Mouse (Mus musculus): ENCODE data around the gene Hsd3b5. TPM values are rescaled to one million over a fixed set of nuclear protein-coding genes. Genes with fewer than 3 reads are reported as not detected.
"Not testable (repeated sequence)": the region's sequence is repeated elsewhere in the genome, so short reads cannot be mapped to it uniquely, and the experiment has no call there.

Gene Hsd3b5
- polyA plus RNA-seq (2016; fragmentation: Nextera tagmentation; extraction: Ambion mirVana), result not detected in 2 replicates

- H3K27ac ChIP-seq, result no peak within 1 kb of the TSS
- H3K4me3 ChIP-seq, result no peak within 1 kb of the TSS
- DNase-seq (ENCODE audit: low spot score), result no peak
- H3K9me3 ChIP-seq, result no peaks in the 10 kb centered on the region
- no peaks in the 10 kb centered on the region for H3K27me3 ChIP-seq (ENCODE audit: insufficient read depth, poor library complexity, severe bottlenecking)
- H3K4me1 ChIP-seq, result no peaks in the 10 kb centered on the region
- no peaks in the 10 kb centered on the region for H3K36me3 ChIP-seq
These were observed at the start of gene Hsd3b5 for GRCm38 (mm10) chr3:98630152-98630551. Hsd3b5 (minus strand) TSS chr3:98630252.

- DNase-seq (ENCODE audit: low spot score), result no peak
- H3K9me3 ChIP-seq, result no peaks in the 10 kb centered on the region
- no peak overlapping the region for H3K4me3 ChIP-seq
- H3K36me3 ChIP-seq, result no peaks in the 10 kb centered on the region
- no peak overlapping the region for H3K27ac ChIP-seq
- WGBS, result 86% methylated on average over 1 of the region's 1 CpGs
- H3K27me3 ChIP-seq (ENCODE audit: insufficient read depth, poor library complexity, severe bottlenecking), result no peaks in the 10 kb centered on the region
- H3K4me1 ChIP-seq, result no peaks in the 10 kb centered on the region
These were observed 5.1 kb upstream of the Hsd3b5 start for GRCm38 (mm10) chr3:98635145-98635544.

GRCm38 (mm10) chr3:98629633-98630032 lies 419 bp downstream of the Hsd3b5 start:
- Histone ChIP-seq H3K36me3 (no peaks in the 10 kb centered on the region), H3K9me3 (no peaks in the 10 kb centered on the region), H3K27me3 (ENCODE audit: insufficient read depth, poor library complexity, severe bottlenecking) (no peaks in the 10 kb centered on the region), H3K27ac (no peak overlapping the region), H3K4me3 (no peak overlapping the region), H3K4me1 (no peaks in the 10 kb centered on the region)
- no peak for DNase-seq (ENCODE audit: low spot score)
- 78% methylated on average over 3 of the region's 3 CpGs for whole genome bisulfite sequencing

- not testable (repeated sequence) for H3K36me3 ChIP-seq; H3K9me3 ChIP-seq; H3K4me1 ChIP-seq; H3K27me3 ChIP-seq (ENCODE audit: insufficient read depth, poor library complexity, severe bottlenecking); DNase-seq (ENCODE audit: low spot score); H3K27ac ChIP-seq; H3K4me3 ChIP-seq
- WGBS, result 55% methylated on average over 1 of the region's 1 CpGs
These were observed 13.3 kb downstream of the Hsd3b5 start for GRCm38 (mm10) chr3:98616786-98617185.

- H3K4me1 ChIP-seq; H3K27ac ChIP-seq; H3K9me3 ChIP-seq; H3K4me3 ChIP-seq; H3K36me3 ChIP-seq; DNase-seq (ENCODE audit: low spot score); H3K27me3 ChIP-seq (ENCODE audit: insufficient read depth, poor library complexity, severe bottlenecking): not testable (repeated sequence)
- 22% methylated on average over 2 of the region's 2 CpGs for WGBS
These were observed 13.8 kb downstream of the Hsd3b5 start for GRCm38 (mm10) chr3:98616244-98616643.

- not testable (repeated sequence) for H3K4me1 ChIP-seq; H3K4me3 ChIP-seq; DNase-seq (ENCODE audit: low spot score); H3K27ac ChIP-seq; H3K9me3 ChIP-seq; H3K27me3 ChIP-seq (ENCODE audit: insufficient read depth, poor library complexity, severe bottlenecking); H3K36me3 ChIP-seq
- 50% methylated on average over 2 of the region's 2 CpGs for WGBS
These were observed 15.6 kb downstream of the Hsd3b5 start for GRCm38 (mm10) chr3:98614406-98614927.

- DNase-seq (ENCODE audit: low spot score), result no peak
- Histone ChIP-seq H3K4me3 (no peak overlapping the region), H3K36me3 (no peaks in the 10 kb centered on the region), H3K27me3 (ENCODE audit: insufficient read depth, poor library complexity, severe bottlenecking) (no peaks in the 10 kb centered on the region), H3K4me1 (no peaks in the 10 kb centered on the region), H3K9me3 (no peaks in the 10 kb centered on the region), H3K27ac (no peak overlapping the region)
These were observed 16.1 kb downstream of the Hsd3b5 start for GRCm38 (mm10) chr3:98613963-98614362.

- not testable (repeated sequence) for H3K9me3 ChIP-seq; H3K36me3 ChIP-seq; DNase-seq (ENCODE audit: low spot score); H3K4me3 ChIP-seq; H3K27me3 ChIP-seq (ENCODE audit: insufficient read depth, poor library complexity, severe bottlenecking); H3K4me1 ChIP-seq; H3K27ac ChIP-seq
These were observed 16.5 kb downstream of the Hsd3b5 start for GRCm38 (mm10) chr3:98613540-98613939.

GRCm38 (mm10) chr3:98588707-98589106 lies 41.3 kb downstream of the Hsd3b5 start, which contains the start of gene Gm10681:
Gm10681 (minus strand) TSS chr3:98588807.
- H3K4me1 ChIP-seq, result no peaks in the 10 kb centered on the region
- no peaks in the 10 kb centered on the region for H3K36me3 ChIP-seq
- H3K27ac ChIP-seq, result no peak within 1 kb of the TSS
- H3K9me3 ChIP-seq, result no peaks in the 10 kb centered on the region
- H3K27me3 ChIP-seq (ENCODE audit: insufficient read depth, poor library complexity, severe bottlenecking), result no peaks in the 10 kb centered on the region
- no peak within 1 kb of the TSS for H3K4me3 ChIP-seq
- DNase-seq (ENCODE audit: low spot score), result no peak

GRCm38 (mm10) chr3:98587721-98588120 lies 42.3 kb downstream of the Hsd3b5 start:
- Histone ChIP-seq H3K9me3 (no peaks in the 10 kb centered on the region), H3K27ac (no peak overlapping the region), H3K4me1 (no peaks in the 10 kb centered on the region), H3K36me3 (no peaks in the 10 kb centered on the region), H3K4me3 (no peak overlapping the region), H3K27me3 (ENCODE audit: insufficient read depth, poor library complexity, severe bottlenecking) (no peaks in the 10 kb centered on the region)
- DNase-seq (ENCODE audit: low spot score), result no peak
- WGBS, result 83% methylated on average over 2 of the region's 2 CpGs

GRCm38 (mm10) chr3:98582622-98583021 lies 47.4 kb downstream of the Hsd3b5 start:
- not testable (repeated sequence) for DNase-seq (ENCODE audit: low spot score); H3K9me3 ChIP-seq; H3K27ac ChIP-seq; H3K4me1 ChIP-seq; H3K27me3 ChIP-seq (ENCODE audit: insufficient read depth, poor library complexity, severe bottlenecking); H3K36me3 ChIP-seq; H3K4me3 ChIP-seq

GRCm38 (mm10) chr3:98582202-98582601 lies 47.9 kb downstream of the Hsd3b5 start:
- not testable (repeated sequence) for H3K4me3 ChIP-seq; H3K9me3 ChIP-seq; DNase-seq (ENCODE audit: low spot score); H3K27me3 ChIP-seq (ENCODE audit: insufficient read depth, poor library complexity, severe bottlenecking); H3K4me1 ChIP-seq; H3K36me3 ChIP-seq; H3K27ac ChIP-seq
- no CpG with 5 or more reads among the region's 1 CpGs for WGBS

GRCm38 (mm10) chr3:98581024-98581423 lies 49.0 kb downstream of the Hsd3b5 start:
- not testable (repeated sequence) for DNase-seq (ENCODE audit: low spot score); H3K36me3 ChIP-seq; H3K4me3 ChIP-seq; H3K27me3 ChIP-seq (ENCODE audit: insufficient read depth, poor library complexity, severe bottlenecking); H3K9me3 ChIP-seq; H3K27ac ChIP-seq; H3K4me1 ChIP-seq
- 82% methylated on average over 1 of the region's 1 CpGs for WGBS

Data from heart, embryonic 10.5 days (tissue).